Mouse (Mus musculus): ENCODE measurements around the gene Cdk14. TPM values are rescaled to one million over a fixed set of nuclear protein-coding genes. Genes with fewer than 3 reads are reported as not detected.

The Cdk14 gene
- polyA plus RNA-seq, 1 experiment from 2014 or later = 43.8 TPM

DNA sequence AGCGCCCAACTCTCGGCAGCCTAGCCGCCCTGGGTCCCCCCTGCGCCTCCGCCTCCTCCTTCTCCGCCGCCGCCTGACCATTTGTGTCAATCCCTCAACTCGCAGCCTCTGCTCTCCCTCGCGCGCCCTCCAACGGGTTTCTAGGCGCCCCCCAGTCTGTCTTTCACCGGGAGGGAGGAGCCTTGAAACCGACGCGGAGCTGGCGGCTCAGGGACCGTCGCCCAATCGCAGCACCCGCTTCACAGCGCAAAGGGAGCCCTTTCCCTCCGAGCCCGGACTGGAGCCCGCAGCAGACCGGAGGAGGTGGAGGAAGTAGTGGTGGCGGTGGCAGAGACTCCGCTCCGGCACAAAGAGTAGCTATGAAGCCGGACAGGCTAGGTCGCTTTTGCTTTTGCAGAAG is 662.2 kb downstream of the Cdk14 start, which contains the start of gene Fzd1:
Fzd1 (minus strand) TSS at position 134 of the 400 bp plus-strand sequence.
- ATAC-seq (ENCODE audit: low FRiP score) = peak; percentile 95
- Histone ChIP-seq H3K27me3 (peaks cover 11% of the 10 kb centered on the region; the same call in 1 of the 2 replicates), H3K4me2 (replicated peaks) (peak within 1 kb of the TSS; percentile 96), H3K4me3 (peak within 1 kb of the TSS; percentile 83), H3K27ac (peak within 1 kb of the TSS; percentile 95), H3K36me3 (no peaks in the 10 kb centered on the region), H3K4me1 (peaks cover 29% of the 10 kb centered on the region), H3K9ac (peak within 1 kb of the TSS; percentile 89), H3K9me3 (replicated peaks) (no peaks in the 10 kb centered on the region)
- WGBS = 0% methylated on average over 27 of the region's 33 CpGs

DNA sequence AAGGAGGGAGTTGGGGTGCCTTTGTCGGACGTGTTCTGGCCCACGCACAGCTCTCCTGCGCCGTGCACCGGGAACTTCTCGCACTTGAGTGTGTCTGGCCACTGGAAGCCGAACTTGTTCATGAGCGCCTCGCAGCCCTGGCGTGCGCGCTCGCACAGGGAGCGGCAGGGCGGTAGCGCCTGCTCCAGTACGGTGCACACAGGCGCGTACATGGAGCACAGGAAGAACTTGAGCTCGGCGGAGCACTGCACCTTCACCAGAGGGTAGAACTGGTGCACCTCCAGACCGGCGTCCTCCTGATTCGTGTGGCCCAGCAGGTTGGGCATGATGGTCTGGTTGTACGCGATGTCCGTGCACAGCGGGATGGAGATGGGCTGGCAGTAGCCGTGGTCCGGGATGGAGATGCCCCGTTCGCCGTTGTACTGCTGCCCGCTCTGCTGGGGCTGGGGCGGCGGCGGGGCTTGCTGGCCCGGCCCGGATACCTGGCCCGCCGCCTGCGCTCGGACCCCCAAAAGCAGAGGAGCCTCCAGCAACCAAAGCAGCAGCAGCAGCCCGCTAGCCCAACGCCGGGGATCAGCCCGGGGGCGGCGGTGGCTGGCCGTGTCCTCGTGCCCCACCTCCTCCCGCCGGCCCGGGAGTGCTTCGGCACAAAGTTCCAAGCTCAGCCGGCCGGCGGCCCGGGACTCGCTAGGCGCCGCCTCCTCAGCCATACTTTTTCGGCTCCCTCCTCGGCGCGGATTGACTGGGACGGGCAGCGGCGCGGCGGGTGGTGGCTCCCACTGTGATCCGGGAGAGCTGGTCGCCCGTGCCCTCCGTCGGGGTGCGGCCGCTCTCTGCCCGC is 663.0 kb downstream of the Cdk14 start:
- Histone ChIP-seq H3K9me3 (replicated peaks) (no peaks in the 10 kb centered on the region), H3K4me3 (peak overlapping the region; percentile 83), H3K27ac (peak overlapping the region; percentile 95), H3K9ac (peak overlapping the region; percentile 89), H3K4me1 (peaks cover 29% of the 10 kb centered on the region), H3K27me3 (peaks cover 11% of the 10 kb centered on the region; the same call in 1 of the 2 replicates), H3K4me2 (replicated peaks) (peak overlapping the region; percentile 96), H3K36me3 (no peaks in the 10 kb centered on the region)
- WGBS = under 1% methylated on average over 75 of the region's 80 CpGs
- peak; percentile 65 for ATAC-seq (ENCODE audit: low FRiP score)

DNA sequence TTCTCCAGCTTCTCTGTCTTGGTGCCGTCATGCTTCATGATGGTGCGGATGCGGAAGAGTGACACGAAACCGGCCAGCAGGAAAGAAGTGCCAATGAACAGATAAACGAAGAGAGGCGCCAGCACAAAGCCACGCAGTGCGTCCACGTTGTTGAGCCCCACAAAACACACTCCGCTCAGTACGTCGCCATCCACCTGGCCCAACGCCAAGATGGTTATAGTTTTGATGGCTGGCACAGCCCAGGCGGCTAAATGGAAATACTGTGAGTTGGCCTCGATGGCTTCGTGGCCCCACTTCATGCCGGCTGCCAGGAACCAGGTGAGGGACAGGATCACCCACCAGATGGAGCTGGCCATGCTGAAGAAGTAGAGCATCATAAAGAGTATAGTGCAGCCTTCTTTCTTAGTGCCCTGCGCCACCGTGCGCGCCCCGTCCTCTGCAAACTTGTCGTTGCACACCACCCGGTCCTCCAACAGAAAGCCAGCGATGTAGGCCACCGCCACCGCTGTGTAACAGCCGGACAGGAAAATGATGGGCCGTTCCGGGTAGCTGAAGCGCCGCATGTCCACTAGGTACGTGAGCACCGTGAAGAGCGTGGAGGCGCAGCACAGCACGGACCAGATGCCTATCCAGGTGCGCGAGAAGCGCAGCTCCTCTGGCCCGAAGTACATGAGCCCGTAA is 664.0 kb downstream of the Cdk14 start:
- H3K4me3 ChIP-seq = peak overlapping the region; percentile 83
- no peaks in the 10 kb centered on the region for H3K36me3 ChIP-seq
- ATAC-seq (ENCODE audit: low FRiP score) = 0 out of 2 replicates have a peak, but pooled peaks have one; percentile 4
- H3K4me2 ChIP-seq (replicated peaks) = peak overlapping the region; percentile 96
- peak overlapping the region; percentile 89 for H3K9ac ChIP-seq
- no peaks in the 10 kb centered on the region for H3K9me3 ChIP-seq (replicated peaks)
- WGBS = 3% methylated on average over 42 of the region's 43 CpGs
- H3K4me1 ChIP-seq = peaks cover 29% of the 10 kb centered on the region
- H3K27me3 ChIP-seq = peaks cover 11% of the 10 kb centered on the region; the same call in 1 of the 2 replicates
- H3K27ac ChIP-seq = peak overlapping the region; percentile 95

DNA sequence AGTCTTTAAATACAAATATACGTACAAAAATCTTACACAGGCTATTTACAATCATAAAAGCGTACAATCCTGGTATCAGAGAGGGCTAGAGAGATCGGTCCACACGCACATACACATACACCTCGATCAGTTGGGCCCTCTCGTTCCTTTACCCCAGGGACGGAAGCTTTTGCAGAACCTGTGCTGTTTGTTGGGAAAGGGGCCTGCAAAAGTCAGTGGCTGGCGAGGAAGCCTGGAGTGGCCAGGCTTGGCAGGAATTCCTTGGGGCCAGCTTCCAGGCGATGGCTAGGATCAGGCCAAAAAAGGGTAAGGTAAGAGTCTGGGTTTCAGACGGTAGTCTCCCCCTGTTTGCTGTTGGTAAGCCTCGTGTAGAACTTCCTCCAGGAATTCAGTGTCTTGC is 664.8 kb downstream of the Cdk14 start:
- ATAC-seq (ENCODE audit: low FRiP score) = no peak
- Histone ChIP-seq H3K4me1 (peaks cover 29% of the 10 kb centered on the region), H3K4me2 (replicated peaks) (peak overlapping the region; percentile 96), H3K9ac (peak overlapping the region; percentile 89), H3K4me3 (peak overlapping the region; percentile 83), H3K36me3 (no peaks in the 10 kb centered on the region), H3K9me3 (replicated peaks) (no peaks in the 10 kb centered on the region), H3K27ac (no peak overlapping the region), H3K27me3 (peaks cover 7% of the 10 kb centered on the region; the same call in 1 of the 2 replicates)
- WGBS = 28% methylated on average over 11 of the region's 11 CpGs

DNA sequence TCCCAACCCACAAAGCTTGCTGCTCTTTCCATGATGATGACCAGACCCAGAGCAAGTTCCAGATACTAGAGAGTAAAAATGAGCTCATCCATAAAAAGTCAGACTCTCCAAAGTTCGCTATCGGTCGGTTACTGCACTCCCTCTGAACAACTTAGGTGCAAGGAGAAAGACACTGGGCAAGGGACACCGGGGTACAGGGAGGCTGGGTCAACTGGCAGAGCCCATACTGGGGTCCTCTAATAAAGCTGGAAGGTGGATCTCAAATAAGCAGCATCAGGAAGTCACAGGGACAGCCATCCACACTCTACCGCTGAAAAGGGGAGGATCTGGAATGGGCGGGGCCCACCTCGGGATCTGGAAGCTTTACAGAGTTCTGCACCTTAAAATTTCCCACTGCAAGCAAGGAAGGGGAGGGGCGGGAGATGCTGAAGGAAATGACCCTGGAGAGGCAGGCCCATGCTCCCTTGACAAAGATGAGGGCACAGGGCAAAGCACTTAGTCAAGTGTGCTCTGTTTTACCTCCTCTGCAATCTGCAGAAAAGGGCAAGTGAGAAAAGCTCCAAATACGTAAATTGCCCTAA is 665.3 kb downstream of the Cdk14 start:
- Histone ChIP-seq H3K4me3 (peak overlapping the region; percentile 83), H3K9me3 (replicated peaks) (no peaks in the 10 kb centered on the region), H3K27ac (no peak overlapping the region), H3K4me1 (peaks cover 29% of the 10 kb centered on the region), H3K9ac (peak overlapping the region; percentile 29; the same call in 1 of the 2 replicates), H3K4me2 (replicated peaks) (peak overlapping the region; percentile 96), H3K36me3 (no peaks in the 10 kb centered on the region), H3K27me3 (peaks cover 3% of the 10 kb centered on the region; the same call in 1 of the 2 replicates)
- ATAC-seq (ENCODE audit: low FRiP score) = no peak
- 30% methylated on average over 9 of the region's 9 CpGs for WGBS

Small RNA genes lying within 50 kb of the gene (microRNA-seq; reads per million reads assigned to microRNA genes)
- not detected for gene Gm25037
- gene Gm44483 = not detected

Other genes starting within 250 kb of the Cdk14 start
- gene 1700015F17Rik, start 58.8 kb upstream of the Cdk14 start, polyA plus RNA-seq (2016; fragmentation: Nextera tagmentation; extraction: Ambion mirVana) = not detected in 2 replicates
- gene Cldn12, start 94.6 kb upstream of the Cdk14 start, polyA plus RNA-seq (2016; fragmentation: Nextera tagmentation; extraction: Ambion mirVana) = 26.6 and 28.7 TPM in 2 replicates
- 30.0 and 34.3 TPM in 2 replicates for gene Gtpbp10, start 139.2 kb upstream of the Cdk14 start, polyA plus RNA-seq (2016; fragmentation: Nextera tagmentation; extraction: Ambion mirVana)
- 5.4 and 7.2 TPM in 2 replicates for gene Gm8773, start 153.5 kb upstream of the Cdk14 start, polyA plus RNA-seq (2016; fragmentation: Nextera tagmentation; extraction: Ambion mirVana)
- 9.1 and 11.5 TPM in 2 replicates for gene Cfap69, start 243.9 kb upstream of the Cdk14 start, polyA plus RNA-seq (2016; fragmentation: Nextera tagmentation; extraction: Ambion mirVana)